Mouse (Mus musculus) cortical plate, adult 2 months (tissue): ENCODE data around the gene Mgmt. TPM values are rescaled to one million over a fixed set of nuclear protein-coding genes. Genes with fewer than 3 reads are reported as not detected.

Experiments used
- H3K27ac ChIP-seq: fragments of 200-500 bp; 2 replicates; pipeline ENCODE4 v1.5.1; 2012; ENCODE audit warnings: low read length, control low read depth, inconsistent platforms; ENCODE audit not compliant: insufficient read depth
- H3K4me1 ChIP-seq: fragments of 200-500 bp; 2 replicates; pipeline ENCODE4 v1.6.1; 2011; ENCODE audit warnings: low read length; ENCODE audit not compliant: control insufficient read depth, insufficient read depth
- H3K4me3 ChIP-seq: fragments of 200-500 bp; 2 replicates; pipeline ENCODE4 v1.5.1; 2011; ENCODE audit warnings: mild to moderate bottlenecking, low read length, control low read depth; ENCODE audit not compliant: insufficient read depth
- CTCF ChIP-seq: fragments of 200-500 bp; IDR thresholded peaks from 2 replicates; pipeline ENCODE4 v1.5.1; 2011; ENCODE audit warnings: mild to moderate bottlenecking, control low read depth, low read length; ENCODE audit not compliant: insufficient read depth; ENCODE audit errors: extremely low read depth
- POLR2A ChIP-seq: fragments of 200-500 bp; IDR thresholded peaks from 2 replicates; pipeline ENCODE4 v1.6.1; 2011; ENCODE audit warnings: mild to moderate bottlenecking, low read length, control low read depth; ENCODE audit not compliant: insufficient read depth; ENCODE audit errors: extremely low read depth
- polyA plus RNA-seq: library from polyadenylated mRNA; depleted of rRNA; stranded (reverse); fragments of >200 nt; gene quantifications from 2 replicates; pipeline ENCODE4 v1.2.3, GENCODE M21; 2012

Mgmt gene
- polyA plus RNA-seq, 1 experiment, result 0.84 TPM

DNA sequence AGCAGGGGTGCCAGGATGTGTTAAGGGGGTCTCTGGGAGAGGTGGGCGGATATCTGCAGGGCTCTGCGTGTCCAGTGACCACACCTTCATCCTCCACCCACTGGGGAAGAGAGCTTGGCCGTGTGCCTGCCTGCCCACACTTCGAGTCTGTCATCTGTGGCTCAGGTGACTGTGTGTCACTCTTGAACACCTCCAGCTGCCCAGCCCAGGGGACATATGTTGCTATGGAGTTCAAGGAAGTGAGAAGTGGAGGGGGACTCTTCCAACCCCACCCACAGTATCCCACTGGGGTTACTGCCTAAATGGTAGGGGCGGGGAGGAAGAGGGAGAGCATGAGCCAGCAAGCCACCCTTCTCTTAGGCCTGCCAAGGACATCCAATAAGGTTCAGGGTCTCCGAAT is 192.7 kb downstream of the Mgmt start:
- Histone ChIP-seq H3K4me3 (no peak overlapping the region), H3K27ac (no peak overlapping the region), H3K4me1 (no peaks in the 10 kb centered on the region)
- TF ChIP-seq POLR2A (no peak), CTCF (no peak)

DNA sequence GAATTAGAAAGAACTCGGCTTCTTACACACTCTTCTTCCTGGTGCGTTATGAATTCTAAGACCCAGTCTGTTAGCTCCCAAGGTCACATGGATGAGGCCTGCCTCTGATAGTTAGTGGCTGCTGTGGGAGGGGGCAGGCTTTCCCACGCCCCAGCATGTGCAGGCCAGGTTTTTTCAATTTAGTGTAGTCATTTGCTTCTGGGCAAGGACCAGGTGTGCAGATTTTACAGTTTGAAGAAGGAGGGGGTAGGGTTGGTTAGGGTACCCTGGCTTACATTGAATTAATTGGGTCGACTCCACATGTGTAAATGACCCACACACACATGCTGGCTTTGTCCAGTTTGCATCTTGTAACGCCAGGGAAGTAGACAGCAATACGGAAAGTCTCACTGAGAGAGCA is 193.7 kb downstream of the Mgmt start:
- Histone ChIP-seq H3K4me1 (no peaks in the 10 kb centered on the region), H3K27ac (no peak overlapping the region), H3K4me3 (no peak overlapping the region)
- no peak for TF ChIP-seq POLR2A
- TF ChIP-seq CTCF, result no peak

DNA sequence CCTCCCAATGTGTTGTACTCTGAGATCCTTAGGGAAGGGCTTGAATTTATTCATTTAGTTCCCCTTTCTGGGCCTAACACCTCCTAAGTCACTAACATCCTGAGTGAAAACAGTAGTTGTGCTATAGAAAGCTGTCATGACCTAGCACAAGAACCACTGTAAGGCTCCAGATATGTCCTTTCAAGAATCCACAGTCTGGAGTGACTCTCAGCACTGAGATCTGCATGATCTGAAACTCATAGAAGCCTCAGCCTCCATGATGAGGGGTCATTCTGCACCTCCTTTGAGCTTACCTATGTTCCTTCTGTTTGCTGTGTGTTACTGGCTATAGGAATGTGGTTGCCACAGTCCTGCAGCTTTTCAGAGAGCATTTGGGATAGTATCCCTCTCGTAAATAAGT is 200.1 kb downstream of the Mgmt start:
- Histone ChIP-seq H3K27ac (no peak overlapping the region), H3K4me1 (no peaks in the 10 kb centered on the region), H3K4me3 (no peak overlapping the region)
- TF ChIP-seq POLR2A (no peak), CTCF (no peak)

DNA sequence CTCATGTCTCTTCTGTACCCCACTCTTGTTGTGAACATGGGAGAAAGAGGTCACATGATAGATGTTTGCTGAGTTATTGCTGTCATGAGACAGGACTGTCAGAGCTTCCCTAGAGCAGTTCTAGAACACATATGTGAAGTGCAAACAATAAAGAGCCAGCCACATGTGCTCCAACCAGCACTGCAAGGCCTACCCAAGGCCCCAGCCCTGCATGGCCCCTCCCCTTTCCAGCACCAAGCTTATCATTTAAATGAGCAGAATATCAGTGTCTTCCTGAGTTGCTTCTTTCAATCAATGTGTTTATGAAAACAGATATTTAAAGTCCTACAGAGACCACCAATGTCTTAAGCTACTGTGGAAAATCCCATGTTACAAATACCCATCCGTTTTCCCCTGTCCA is 201.3 kb downstream of the Mgmt start:
- Histone ChIP-seq H3K4me3 (no peak overlapping the region), H3K27ac (no peak overlapping the region), H3K4me1 (no peaks in the 10 kb centered on the region)
- TF ChIP-seq POLR2A (no peak), CTCF (no peak)

DNA sequence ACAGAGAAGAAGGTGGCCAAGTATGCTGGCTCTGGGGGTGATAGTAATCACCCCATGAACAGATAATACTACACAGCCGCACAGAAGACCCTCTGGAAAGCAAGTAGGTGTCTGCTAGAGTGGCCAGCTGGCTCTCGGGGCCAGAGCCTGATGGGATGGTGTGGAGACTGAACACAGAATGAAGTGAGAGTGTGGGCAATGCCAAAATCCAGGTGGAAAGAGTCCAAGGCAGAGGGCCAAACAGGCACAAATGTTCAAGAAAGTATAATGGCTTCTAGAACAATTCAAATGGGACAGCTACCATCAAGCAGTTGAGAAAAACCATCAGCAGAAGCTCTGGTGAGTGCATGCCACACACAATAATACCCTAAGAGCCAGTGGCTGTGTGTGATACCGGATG is 205.4 kb downstream of the Mgmt start:
- no peak for TF ChIP-seq CTCF
- TF ChIP-seq POLR2A, result no peak
- Histone ChIP-seq H3K4me3 (no peak overlapping the region), H3K4me1 (no peaks in the 10 kb centered on the region), H3K27ac (no peak overlapping the region)

DNA sequence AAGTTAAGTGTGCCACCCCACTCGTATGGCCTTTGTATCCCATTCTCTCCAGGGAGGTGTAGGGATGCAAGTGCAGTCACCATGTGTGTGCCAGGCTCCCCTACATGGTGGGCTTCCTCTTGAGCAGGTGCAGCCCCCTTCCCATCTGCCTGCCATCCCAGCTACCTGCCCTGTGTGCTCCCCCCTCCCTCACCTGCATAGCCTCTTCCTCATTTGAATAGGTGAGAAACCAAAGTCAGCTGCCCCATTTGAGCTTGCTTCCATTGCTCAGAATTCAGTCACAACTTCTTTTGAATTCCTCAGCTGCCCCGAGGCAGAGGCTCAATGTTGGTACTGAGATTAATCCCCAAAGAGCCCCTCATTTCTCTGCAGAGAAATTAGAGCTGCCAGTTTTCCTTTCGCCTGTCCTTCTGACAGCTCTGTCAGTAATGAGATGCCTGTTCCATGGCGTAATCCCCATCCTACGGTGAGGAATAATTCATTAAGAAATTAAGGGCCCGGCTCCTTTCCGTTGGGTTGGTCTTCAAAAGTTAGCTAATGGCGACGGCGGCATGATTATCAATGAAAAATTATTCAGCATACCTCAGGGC is 208.3 kb downstream of the Mgmt start:
- Histone ChIP-seq H3K27ac (no peak overlapping the region), H3K4me3 (no peak overlapping the region), H3K4me1 (no peaks in the 10 kb centered on the region)
- no peak for TF ChIP-seq POLR2A
- TF ChIP-seq CTCF, result no peak

DNA sequence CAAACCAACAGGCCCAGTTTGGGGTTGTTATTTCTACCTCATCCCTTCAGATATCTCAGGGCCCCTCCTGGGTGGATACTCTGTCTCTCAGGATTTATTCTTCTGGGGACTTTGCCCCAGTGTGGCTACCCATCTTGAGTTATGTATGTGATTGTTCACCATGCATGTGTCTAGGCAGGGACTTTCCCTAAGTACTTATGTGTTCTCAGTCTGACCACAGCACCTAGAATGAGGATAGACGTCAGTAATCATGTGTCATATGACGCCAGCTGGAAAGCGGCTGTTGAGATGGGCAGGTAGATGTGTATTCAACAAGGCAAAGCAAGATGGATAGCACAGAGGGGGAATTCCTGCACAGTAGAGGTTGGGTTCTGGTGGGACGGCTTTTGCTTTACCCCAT is 217.7 kb downstream of the Mgmt start:
- H3K27ac ChIP-seq, result no peak overlapping the region
- H3K4me1 ChIP-seq, result no peaks in the 10 kb centered on the region
- TF ChIP-seq CTCF, result no peak
- TF ChIP-seq POLR2A, result no peak
- no peak overlapping the region for H3K4me3 ChIP-seq

DNA sequence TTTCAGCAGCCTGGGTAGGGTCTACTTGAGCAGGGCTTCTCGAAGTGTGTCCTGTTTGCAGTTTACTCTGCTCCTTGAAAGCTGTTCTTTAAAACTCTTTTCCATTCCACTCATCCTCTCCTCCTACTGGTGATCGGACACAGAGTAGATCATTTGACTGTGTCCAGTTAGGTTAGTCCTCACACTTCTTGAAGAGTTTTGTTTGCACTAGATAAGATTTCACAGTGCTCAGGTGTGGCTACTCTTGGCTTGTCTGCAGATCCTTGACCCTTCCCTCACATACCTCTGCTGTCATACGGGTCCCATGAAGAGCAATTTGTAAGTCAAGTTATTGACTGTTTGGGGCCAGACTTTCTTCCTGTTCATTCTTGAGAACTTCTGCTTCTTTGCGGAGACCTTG is 221.8 kb downstream of the Mgmt start:
- TF ChIP-seq POLR2A, result no peak
- TF ChIP-seq CTCF, result no peak
- Histone ChIP-seq H3K27ac (no peak overlapping the region), H3K4me1 (no peaks in the 10 kb centered on the region), H3K4me3 (no peak overlapping the region)

DNA sequence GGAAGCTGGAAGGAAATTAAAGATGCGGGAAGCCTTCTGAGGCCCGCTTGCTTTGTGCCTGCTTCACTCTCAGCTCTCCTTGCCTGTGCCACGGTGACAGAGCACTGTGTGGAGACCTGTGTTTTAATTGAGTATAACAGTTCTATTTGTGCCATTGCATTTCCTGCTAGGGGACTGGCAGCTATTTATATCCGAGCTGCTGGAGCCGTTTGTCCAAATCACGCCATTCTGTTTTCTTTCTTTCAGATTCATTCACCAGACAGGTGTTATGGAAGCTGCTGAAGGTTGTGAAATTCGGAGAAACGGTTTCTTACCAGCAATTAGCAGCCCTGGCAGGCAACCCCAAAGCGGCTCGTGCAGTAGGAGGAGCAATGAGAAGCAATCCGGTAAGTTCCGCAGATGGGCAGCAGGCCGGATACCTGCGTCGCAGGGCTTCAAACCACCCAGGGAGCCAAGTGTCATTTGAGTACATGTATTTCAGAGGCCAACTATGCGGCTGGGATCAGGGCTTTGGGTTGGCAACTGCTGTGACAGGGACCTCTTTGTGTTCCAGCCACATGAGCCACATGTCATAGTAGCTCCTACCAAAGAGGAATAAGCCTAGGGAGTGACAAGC is 226.9 kb downstream of the Mgmt start:
- TF ChIP-seq CTCF, result no peak
- TF ChIP-seq POLR2A, result no peak
- no peak overlapping the region for H3K4me3 ChIP-seq
- H3K4me1 ChIP-seq, result no peaks in the 10 kb centered on the region
- no peak overlapping the region for H3K27ac ChIP-seq

DNA sequence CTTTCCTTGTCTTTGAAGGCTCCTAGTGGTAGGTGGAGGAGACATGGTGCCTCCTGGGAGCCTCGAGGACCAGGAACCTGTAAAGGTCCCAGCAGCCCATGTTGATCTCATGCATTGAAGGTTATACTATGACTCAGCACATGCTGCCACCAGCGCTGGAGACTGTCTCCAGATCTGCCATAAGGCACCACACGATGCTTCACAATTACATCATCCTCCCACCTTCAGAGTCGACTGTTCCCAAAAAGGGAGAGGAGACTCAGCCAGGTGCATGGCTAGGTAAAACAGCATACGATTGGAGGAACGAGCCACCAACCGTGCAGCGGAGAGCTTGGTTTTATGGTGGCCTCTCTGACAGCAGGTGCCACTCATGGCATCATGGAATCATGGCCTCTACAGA is 234.3 kb downstream of the Mgmt start:
- TF ChIP-seq CTCF (no peak), POLR2A (no peak)
- Histone ChIP-seq H3K27ac (no peak overlapping the region), H3K4me1 (no peaks in the 10 kb centered on the region), H3K4me3 (no peak overlapping the region)

DNA sequence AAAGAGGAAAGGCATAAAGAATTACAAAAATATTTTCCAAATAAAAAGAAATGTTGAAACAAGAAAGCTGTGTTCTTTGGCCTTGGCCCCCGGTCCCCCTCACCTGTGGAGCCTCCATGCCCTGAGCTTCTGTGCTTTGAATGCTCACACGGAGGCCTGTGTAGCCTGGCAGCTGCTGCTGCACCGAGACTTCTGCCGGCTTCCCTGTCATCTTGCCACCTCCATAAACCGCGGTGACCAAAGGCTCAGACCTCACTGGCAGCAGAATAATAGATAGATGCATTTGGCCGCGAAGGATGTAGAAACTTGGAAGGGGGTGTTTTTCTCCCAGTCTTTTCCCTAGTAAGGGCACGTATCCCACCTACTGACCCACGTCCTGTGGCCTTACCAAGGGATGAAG is 235.8 kb downstream of the Mgmt start:
- Histone ChIP-seq H3K4me1 (no peaks in the 10 kb centered on the region), H3K4me3 (no peak overlapping the region), H3K27ac (no peak overlapping the region)
- TF ChIP-seq CTCF (no peak), POLR2A (no peak)
